Mouse (Mus musculus) retina, embryonic 14.5 days (tissue): ENCODE results near the gene Pipox.

Experiments
- DNase-seq: peaks from one replicate; pipeline ENCODE4 v3.0.0-alpha.2; 2015; ENCODE audit warnings: low spot score

Pipox gene

DNA sequence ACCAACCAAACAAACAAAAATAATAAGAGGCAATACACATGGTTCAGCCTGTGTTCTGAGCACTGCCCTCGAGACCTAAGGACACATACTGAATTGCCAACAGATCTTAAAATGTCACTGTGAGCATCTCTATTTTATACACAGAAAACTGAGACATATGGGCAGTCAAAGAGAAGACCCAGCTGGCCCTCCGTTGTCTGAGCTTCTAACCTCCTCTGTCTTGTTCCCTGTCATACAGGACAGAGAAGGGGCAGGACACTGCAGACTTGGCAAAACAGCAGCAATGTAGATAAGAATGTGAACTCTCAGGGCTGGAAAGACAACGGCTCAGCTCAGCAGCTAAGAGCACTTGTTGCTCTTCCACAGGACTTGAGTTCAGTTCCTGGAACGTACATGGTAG lies 14.6 kb upstream of the Pipox start:
- no peak for DNase-seq

DNA sequence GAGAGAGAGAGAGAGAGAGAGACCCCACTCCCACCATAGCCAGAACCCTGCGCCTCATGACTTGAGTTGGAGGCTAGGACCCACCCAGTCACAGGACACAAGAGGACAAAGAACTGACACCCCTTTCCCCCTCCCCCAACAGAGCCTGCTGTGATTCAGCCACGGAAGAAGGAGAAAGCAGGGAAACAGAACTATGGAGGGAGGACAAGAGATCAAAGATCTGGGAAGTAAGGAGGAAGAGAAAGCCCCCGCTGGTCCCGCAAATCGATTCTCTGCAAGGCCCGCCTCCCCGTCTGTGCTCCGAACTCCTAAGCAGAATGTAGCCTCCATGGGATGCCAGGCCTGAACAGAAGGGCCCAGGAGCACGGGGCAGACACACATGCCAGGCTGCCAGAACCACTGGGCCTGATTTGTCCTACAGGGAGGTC lies 12.9 kb upstream of the Pipox start:
- peak; percentile 54 for DNase-seq

DNA sequence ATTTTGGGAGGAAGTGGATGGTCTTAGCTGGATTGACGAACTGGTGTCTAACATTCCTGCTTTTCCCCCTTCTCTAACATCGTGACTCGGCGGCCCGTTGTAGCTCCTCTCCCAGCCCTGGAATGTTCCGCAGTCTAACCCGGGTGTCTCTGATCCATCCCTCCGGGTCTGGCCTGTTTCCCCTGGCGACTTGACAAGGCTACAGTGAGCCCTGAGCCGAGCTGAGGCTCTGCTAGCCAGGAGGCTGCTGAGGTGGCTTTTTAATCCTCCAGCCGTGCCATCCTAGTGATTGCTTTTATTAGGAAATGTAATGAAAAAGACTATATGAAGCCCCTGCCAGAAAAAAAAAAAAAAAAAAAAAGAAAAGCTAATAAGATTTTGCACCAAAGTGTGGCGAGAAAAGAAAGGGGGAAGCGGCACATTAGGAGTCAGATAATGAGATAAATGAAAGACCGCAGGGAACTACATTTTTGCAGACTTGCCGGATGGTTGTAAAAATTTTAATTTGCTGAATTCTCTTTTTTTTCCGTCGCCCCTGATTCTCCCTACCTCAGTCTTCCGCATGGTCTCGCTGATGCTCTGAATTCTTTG lies 12.3 kb upstream of the Pipox start:
- DNase-seq: no peak

DNA sequence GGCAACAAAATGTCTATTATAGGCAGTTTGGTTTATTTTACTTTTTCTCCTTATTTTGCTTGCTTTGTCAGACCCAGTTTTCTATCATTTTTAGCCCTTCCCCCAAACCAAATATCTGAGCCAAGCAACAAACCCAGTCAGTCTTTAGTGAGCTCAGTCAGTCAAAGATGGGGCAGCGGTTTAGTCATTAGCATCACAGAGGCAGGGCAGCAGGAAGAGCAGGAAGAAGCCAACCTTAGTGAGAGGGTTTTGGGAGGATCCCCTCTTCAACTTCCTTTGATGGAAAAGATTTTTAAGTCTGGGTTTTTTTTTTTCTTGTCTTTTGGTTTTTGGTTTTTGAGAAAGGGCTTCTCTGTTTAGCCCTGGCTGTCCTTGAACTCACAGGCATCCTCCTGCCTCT lies 10.8 kb upstream of the Pipox start:
- no peak for DNase-seq

DNA sequence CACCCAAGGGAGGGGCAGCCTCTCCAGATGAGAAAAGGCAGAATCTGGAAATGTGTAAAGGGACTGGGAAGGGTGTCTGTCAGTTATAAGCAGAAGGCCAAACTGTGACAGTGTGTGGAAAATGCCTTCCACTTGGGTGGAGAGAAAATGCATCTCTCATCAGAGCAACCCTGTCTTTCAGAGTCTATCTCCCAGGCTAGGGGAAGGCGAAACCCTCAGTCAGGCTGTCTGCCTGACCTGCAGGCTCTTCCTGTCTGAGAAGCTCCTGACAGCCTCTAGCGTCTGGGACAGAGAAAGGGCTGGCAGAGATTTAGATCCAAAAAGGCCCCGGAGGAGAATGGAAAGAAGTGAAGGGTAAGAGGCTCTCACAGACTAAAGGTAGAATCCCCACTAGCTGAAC lies 9.9 kb upstream of the Pipox start:
- DNase-seq: no peak

DNA sequence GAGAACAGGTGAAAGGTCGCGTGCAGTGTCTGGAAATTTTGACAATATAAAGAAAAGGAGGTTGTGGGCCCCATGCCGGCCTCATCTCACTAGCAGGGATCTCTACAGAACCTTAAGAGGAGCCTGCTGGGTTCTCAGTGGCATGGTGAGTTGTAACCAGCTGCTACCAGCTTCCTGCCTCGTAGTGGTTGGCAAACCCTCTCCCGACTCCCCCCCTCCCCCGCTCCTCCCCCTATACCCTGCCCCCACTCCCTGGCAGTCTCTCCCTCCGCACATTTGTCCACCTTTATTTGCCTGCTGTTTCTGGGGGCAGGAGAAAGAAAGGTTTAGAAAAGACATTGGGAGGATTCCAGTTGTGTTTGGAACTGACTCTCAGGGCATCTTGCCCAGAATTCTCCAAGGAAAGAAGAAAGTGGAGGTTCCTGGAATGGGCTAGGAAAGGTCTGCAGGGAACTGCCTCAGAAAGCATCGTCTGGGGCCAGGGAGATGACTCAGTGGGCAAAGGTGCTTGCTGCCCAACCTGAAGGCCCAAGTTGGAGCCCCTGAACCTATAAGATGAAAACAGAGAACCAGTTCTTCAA lies 8.0 kb upstream of the Pipox start:
- DNase-seq: no peak

DNA sequence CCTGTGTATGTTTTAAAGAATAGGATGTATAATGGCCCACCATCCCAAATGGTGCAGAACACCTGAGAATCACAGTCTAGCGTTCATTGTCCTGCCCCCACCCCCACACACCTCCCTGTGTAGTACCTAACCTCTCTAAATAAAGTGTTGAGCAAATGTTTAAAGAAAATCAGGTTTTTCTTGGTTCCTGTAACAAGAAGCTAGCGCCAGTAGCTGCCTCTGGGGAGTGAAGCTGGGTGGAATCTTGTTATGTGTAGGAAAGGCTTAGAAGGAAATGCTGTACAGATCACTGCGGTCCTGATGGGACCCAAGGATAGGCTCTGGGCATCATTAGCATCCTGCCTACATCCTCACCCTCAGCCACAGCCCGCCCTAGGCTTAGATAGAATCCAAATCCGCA lies 7.5 kb upstream of the Pipox start:
- no peak for DNase-seq

DNA sequence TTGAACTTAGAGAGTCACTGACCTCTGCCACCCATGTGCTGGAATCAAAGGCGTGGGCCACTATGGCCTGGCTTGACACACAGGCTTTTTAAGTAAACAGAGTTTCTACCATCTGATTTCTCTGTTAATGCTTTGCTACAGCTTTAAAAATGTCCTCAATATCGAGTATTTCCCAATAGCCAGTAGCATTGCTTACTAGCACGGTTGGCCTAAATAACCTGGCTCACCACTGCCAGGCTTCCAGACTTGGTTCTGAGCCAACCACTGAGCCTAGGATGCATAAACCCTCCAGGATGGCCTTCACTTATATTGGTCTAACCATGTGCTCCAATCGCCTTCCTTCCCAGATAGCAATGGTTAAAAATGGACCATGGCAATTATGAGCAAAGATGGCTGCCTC lies 6.8 kb upstream of the Pipox start:
- no peak for DNase-seq

DNA sequence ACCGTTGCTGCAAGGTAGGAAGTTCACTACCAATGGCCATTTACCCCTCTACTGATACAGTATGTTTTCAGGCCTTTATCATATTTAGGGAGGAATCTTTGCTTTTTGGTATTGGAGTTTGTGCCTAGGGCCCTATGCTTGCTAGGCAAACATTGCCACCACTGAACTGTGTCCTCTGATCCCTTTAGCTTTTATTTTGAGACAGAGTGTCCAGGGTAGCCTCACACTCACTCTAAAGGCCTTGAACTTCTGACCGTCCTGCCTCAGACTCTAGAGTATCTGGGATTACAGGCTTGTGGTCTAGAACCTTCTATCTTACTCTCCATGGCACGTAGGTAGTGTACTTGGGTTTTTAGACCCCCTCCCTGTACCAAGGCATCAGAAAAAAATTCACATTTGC lies 6.3 kb upstream of the Pipox start:
- DNase-seq: no peak

DNA sequence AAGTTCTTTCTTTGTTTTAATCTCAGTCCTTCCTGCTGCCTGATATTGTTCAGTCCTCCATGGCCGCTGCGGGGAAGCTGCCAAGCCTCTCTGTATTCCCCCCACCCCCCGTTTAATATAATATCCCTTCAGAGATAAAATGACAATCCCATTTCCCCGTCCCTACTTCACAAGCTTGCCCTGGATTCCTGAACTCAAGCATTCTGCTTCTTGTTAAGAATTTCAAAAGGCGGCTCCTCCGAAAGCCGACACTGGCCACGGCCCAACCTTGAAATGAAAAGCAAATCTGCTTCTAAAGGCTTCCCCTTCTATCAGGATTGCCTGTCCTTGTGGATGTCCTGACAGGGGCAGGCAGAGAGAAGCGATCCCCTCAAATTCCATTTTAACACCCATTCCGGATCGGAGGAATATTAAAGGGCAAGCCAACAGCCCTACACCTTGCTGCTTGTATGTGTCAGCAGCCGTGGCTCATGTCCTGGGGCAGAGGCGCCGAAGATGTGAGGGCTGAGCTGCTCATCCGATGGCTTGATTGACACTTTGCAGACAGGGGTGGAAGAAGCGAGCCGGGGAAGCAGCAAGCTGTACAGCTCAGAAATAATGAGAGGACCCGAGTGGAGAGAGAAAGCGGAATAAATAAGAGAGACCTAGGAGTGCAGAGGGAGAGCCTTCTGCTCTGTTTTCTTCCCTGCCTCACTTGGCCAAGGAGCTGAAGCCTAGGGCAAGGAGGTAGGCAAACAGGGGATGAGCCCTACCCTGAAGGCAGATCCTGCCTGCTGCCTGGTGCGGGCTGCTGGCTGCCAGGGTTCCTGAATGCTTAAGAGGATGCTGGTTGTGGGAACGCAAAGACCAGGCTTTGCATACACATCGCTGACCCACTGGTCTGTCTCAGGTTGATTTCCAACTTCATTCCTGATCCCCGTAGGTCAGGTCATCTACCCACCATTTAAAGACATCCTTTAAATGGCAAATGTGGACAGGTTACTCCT lies 3.2 kb upstream of the Pipox start:
- peak; percentile 55 for DNase-seq

DNA sequence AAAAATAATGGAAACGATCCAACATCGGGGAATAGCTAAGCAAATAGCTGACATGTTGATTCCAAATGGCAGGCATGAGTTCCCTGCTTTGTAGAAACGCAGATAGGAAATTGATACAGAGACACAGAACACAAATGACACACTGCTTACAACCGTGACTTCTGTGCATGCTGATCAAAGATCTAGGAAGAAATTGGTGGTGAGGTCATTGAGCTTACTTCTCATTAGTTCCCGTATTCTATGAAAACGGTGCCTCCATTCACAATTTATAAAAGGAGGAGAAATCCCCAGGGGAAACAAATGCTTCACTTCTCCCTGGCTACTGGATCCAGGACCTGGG lies 2.6 kb upstream of the Pipox start:
- no peak for DNase-seq

DNA sequence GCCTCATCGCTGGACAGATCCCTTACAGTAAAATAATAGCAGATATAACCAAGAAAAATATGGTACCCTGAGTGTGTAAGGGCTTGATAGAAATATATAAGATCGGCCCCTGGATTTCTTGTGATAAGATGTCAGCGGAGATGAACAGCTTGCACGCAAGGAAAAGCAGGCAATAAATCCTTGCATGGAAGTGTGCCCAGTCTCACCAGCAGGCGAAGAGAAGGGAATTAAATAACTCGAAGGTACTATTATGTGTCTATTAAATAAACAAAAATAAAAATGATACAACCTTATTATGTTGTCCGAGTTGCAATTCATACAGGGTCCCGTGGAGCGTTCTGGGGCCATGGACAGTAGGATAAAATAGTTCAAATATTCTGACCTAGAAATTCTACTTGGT lies 2.1 kb upstream of the Pipox start:
- DNase-seq: no peak

DNA sequence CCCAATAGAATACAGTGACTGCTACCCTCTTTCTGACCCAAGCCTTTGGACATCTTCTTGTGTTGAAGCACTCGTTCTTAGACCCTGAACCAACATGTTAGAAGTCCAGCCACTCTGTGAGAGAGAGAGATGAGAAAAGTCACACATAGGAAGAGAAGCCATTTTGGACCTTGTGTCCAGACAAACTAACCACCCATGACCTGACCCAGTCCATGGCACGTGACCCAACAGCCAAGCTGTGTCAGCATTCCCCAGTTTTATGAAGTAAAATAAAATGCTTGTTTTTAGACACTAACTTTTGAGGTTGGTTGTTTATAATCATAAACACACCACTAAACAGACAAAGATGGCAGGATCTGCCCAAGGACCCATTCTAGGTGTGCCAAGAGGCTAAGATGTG lies 1.1 kb upstream of the Pipox start:
- no peak for DNase-seq

DNA sequence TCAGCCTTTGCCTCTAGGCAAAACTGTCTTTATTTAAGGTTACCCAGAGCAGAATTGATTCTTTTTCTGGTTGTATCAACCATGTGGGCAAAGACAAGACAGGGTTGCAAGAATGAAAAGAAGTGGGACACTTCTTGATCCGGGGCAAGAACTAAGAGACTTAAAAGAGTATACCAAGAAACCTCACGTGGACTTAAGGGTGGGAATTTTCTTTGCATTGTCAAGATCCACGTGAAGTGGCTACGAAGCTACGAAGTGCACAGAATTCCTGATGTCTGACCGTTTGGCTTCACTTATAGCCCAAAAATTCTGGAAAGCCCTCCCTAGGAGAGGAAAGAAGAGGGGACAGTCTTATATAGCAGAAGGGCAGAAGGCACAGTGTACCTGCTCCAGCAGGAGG lies 613 bp downstream of the Pipox start:
- no peak for DNase-seq

DNA sequence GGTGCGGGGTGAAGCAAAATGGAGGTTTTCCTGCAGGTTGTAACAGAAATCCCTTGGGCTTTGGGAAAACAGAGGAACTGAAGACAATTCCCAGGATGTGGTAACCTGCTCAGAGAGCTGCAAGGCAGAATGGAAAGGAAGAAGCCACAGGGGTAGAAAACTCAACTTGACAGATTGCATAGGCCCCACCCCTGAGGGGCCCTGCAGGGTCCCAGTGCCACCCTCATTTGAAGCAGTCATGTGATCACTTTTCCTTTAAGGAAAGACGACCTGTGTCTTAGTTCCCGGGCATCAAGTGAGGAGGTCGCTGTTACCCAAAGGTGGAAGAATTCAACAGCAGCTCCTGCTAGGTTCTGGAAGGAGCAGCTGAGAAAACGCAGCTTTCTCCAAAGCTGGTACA lies 1.0 kb downstream of the Pipox start:
- DNase-seq: peak; percentile 64

DNA sequence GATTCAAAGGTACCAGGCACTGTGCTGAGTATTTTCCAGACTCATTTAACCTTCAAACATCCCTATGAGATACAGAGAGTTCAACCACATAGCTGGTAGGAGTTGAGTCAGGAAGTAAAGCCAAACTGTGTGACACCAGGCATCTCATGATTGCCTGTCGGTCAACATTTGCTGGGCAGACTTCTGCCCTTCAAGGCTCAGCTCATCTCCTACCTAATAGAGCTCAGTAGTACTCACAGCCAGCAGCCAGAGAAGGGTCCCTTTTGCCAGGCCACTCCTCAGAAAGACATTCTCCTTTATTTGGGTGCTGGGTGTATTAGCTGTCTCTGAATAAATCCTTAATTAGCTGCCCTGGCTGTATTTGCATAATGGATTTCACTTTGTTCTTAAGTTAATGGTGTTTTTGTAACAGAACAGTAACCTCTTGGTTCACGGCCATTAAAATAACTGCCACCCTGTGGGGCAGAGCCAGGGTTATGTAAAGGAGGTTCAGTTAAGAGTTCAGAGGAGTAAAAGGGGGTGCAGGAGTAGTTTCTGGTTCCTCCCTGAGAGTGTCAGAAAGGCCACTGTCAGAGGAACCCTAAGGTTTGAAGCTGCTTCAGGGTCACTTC lies 3.1 kb downstream of the Pipox start:
- DNase-seq: no peak

DNA sequence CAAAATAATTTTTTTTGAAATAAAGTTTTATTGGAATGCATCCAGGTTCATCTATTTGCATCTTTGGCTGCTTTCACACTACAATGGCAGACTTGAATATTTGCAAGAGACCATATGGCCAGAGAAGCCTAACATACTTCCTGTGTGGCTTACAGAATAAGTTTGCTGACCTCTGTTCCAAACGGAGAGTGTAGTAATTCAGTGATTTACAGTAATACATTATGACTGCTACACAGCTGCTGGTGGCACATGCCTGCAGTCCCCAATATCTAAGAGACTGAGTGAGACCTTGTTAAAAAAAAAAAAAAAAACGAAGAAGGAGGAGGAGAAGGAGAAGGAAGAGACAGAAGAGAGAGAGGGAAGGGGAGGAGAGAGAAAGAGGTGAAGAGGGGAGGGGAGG lies 4.4 kb downstream of the Pipox start:
- DNase-seq: no peak

DNA sequence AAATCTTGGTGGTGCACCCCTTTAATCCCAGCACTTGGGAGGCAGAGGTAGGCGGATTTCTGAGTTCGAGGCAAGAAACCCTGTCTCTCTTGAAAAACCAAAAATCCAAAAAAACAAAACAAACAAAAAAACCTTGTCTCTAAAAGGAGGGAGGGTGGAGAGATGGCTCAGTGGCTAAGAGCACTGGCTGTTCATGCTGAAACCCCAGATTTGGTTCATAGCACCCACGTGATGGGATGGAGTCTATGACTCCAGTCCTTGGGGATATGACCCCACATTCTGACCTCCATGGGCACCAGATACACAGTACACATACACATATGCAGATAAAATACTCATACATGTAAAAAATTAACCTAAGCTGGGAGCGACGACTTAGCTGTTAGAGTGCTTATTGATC lies 5.0 kb downstream of the Pipox start:
- no peak for DNase-seq

DNA sequence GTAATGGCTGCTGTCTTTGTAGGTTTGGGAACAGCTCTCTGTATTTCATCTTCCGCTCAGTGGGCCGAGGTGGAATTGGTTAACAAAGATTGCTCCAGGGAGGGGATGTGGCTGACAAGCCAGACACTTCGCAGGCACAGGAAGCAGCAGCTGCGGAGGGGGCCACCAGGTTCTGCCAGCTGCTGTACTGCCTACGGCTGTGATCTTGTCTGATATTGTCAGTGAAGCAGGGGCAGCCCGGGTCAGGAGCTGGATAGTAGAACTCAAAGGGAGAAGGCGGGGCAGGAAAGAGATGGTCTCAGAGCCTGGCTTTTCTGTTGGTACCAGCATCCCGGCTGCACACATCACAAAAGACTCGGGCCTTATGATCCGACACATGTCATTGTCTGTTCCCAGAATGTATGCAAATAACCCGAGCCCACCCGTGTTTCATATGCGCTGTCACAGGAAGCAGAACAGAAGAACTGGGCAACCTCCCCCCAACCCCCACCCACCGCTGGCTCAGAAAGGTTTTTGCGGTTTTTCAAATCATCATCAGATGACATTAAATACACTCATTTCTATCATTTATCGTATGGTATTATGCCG lies 6.4 kb downstream of the Pipox start:
- DNase-seq: peak; percentile 68

DNA sequence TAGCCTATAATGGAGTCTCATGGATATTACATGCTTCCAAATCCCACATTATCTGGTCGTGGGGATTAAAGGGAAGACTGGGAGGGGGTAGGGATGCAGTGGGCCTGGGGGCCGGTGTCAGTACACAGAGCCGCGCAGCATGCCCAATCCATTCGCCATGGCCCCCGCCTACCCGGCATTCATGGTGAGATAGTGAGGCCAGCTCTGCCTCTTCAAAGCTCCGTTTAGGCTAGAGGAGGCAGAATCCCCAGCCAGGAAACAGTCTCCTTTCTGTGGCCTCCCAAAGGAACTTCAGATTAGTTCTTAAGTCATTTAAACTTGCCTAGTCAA lies 8.7 kb downstream of the Pipox start:
- DNase-seq: no peak

DNA sequence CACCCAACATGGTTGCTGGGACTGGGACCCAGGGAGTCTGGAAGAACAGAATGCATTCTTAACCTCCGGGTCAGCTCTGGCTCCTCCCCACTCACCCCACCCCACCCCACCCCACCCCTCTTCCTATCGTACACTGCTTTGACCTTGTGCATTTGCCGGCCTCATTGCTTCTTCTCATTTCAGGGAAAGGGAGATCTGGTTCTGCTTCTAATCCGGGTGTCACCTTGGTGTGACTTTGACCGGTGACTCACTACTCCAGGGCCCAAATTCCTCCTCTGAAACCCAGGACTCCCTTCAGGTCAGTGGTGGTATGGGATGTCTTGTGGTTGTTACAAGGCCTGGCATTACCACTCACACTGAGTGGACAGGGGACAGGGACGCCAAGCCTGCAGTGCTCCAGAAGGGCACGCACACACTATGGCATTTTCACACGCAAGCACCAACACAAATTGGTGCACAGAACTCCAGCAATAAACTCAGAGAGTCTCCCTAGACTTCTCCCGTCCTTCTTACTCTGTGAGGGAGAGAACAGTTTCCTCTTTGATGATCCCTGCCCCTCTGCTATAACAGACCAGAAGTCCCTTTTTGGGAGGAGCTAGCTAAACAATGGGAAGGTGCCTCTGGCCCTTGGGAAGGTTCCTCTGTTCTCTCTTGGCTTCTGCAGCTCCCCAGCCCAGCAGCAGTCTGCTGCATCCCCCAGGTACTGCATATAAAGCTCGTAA lies 9.2 kb downstream of the Pipox start:
- DNase-seq: no peak

DNA sequence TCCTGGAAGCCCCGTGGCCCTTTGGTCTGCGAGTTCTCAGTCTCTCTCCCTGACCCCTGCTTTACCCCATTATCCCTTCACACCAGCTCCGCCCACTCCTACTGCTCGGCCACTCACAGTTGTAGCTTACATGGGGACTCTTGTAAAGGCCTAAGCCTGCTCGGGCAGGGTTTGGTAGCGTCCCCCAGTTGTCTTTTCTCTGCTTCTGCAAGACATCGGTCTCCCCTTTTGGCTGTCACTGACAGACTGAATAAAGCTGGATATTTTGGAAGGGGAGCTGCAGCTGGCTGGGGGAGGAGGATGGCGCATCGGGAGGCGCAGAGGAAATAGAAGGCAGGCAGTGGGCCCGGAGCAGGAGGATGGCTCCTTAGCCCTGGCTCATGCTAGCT lies 17.1 kb downstream of the Pipox start:
- peak; percentile 56 for DNase-seq
